Mouse (Mus musculus): ENCODE measurements around the gene Rab40c.

The Rab40c gene

GRCm38 (mm10) chr17:25895891-25896290, 23.6 kb downstream of the Rab40c start:
- DNase-seq (ENCODE audit: low read depth), result no peak

- no peak for DNase-seq (ENCODE audit: low read depth)
These were observed 24.1 kb downstream of the Rab40c start for GRCm38 (mm10) chr17:25895415-25895814.

- DNase-seq (ENCODE audit: low read depth), result no peak
These were observed 25.4 kb downstream of the Rab40c start for GRCm38 (mm10) chr17:25893975-25894617.

- no peak for DNase-seq (ENCODE audit: low read depth)
These were observed 30.7 kb downstream of the Rab40c start for GRCm38 (mm10) chr17:25888837-25889236.

- no peak for DNase-seq (ENCODE audit: low read depth)
These were observed 32.1 kb downstream of the Rab40c start for GRCm38 (mm10) chr17:25887467-25887866.

GRCm38 (mm10) chr17:25886806-25887205, 32.7 kb downstream of the Rab40c start:
- no peak for DNase-seq (ENCODE audit: low read depth)

GRCm38 (mm10) chr17:25885636-25886035, 33.9 kb downstream of the Rab40c start:
- DNase-seq (ENCODE audit: low read depth), result no peak

GRCm38 (mm10) chr17:25883824-25884223, 35.7 kb downstream of the Rab40c start:
- DNase-seq (ENCODE audit: low read depth), result no peak

- DNase-seq (ENCODE audit: low read depth), result no peak
These were observed 36.3 kb downstream of the Rab40c start for GRCm38 (mm10) chr17:25883268-25883667.

- no peak for DNase-seq (ENCODE audit: low read depth)
These were observed 37.2 kb downstream of the Rab40c start for GRCm38 (mm10) chr17:25882306-25882705.

GRCm38 (mm10) chr17:25881691-25882090, 37.8 kb downstream of the Rab40c start:
- DNase-seq (ENCODE audit: low read depth), result no peak

- no peak for DNase-seq (ENCODE audit: low read depth)
These were observed 38.5 kb downstream of the Rab40c start for GRCm38 (mm10) chr17:25880913-25881641.

GRCm38 (mm10) chr17:25880196-25880910, 39.2 kb downstream of the Rab40c start, which contains the start of gene Wfikkn1:
Wfikkn1 (minus strand) TSS chr17:25880858.
- DNase-seq (ENCODE audit: low read depth), result no peak

- DNase-seq (ENCODE audit: low read depth), result no peak
These were observed 39.8 kb downstream of the Rab40c start for GRCm38 (mm10) chr17:25879750-25880149.

- no peak for DNase-seq (ENCODE audit: low read depth)
These were observed 40.3 kb downstream of the Rab40c start for GRCm38 (mm10) chr17:25879261-25879660.

GRCm38 (mm10) chr17:25878611-25879180, 40.8 kb downstream of the Rab40c start:
- DNase-seq (ENCODE audit: low read depth), result no peak

GRCm38 (mm10) chr17:25877741-25878610, 41.6 kb downstream of the Rab40c start:
- no peak for DNase-seq (ENCODE audit: low read depth)

GRCm38 (mm10) chr17:25877025-25877424, 42.5 kb downstream of the Rab40c start:
- no peak for DNase-seq (ENCODE audit: low read depth)

GRCm38 (mm10) chr17:25876347-25876915, 43.1 kb downstream of the Rab40c start:
- DNase-seq (ENCODE audit: low read depth), result no peak

- DNase-seq (ENCODE audit: low read depth), result peak; percentile 79
These were observed 44.1 kb downstream of the Rab40c start for GRCm38 (mm10) chr17:25875171-25876136.

All from c-Kit-positive CD71-positive TER-119-negative erythroid progenitor cells, embryonic 14.5 days (primary cell).